Mouse (Mus musculus): ENCODE measurements at regions not wholly inside any gene's neighbourhood (a gene's known extent, or its start where the extent isn't known, plus 50 kb on each side); places are given as distances from the start of the nearest gene placed in this dataset.

DNA sequence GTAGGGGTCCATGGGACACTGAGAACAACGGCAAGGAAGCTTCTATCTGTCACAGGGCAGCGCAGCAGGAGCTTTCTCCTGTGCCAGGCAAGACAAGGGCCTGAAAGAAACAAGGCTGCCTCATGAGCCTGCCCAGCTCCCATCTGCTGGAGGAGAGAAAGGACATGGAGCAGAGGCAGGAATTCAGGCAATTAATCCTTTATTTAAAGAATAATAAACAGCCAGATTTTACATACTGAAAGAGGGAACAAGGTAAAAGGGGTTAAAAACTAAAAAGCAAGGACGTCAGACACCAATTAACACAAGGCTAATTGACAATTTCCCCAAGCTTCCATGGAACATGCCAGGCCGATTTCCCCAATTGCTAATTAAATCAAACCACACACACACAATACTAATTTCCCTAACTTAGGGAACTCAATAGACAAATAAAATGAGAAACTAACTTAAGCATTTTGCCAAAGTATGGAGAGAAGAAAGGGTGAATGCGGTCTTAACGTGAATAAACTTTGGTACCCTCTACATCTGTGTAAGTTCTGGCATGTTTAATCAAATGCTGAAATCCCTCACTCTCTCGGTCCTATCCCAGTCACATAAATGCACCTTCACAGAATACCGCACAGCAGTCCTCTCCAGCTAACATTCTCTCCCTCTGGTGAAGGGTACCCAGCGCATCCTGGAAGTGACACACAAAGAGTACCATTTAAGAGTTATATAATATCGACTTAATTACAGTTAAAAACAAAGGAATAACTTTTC, 252.7 kb downstream of the Bcl11a start:
- H3K36me3 ChIP-seq (ENCODE audit: insufficient read depth, low read length): no peaks in the 10 kb centered on the region
- H3K4me1 ChIP-seq (ENCODE audit: insufficient read depth, low read depth, low read length): no peaks in the 10 kb centered on the region
- H3K4me3 ChIP-seq (ENCODE audit: low read depth, low read length): no peak overlapping the region
- DNase-seq (ENCODE audit: low spot score) (no peak), ATAC-seq (no peak)
- H3K27me3 ChIP-seq (replicated peaks; ENCODE audit: insufficient read depth, low read length): no peaks in the 10 kb centered on the region
- H3K9ac ChIP-seq (replicated peaks; ENCODE audit: low read depth): no peak overlapping the region
- no peak for TF ChIP-seq EP300 (IDR thresholded peaks at IDR 0.05)
- no peak for TF ChIP-seq CTCF (IDR thresholded peaks at IDR 0.05)
- H3K9me3 ChIP-seq (ENCODE audit: low read length): no peaks in the 10 kb centered on the region
- no peak overlapping the region for H3K27ac ChIP-seq (ENCODE audit: low read length)
- H3K4me2 ChIP-seq (replicated peaks; ENCODE audit: low read depth, low read length): no peak overlapping the region
- 79% methylated on average over 10 of the region's 10 CpGs for WGBS

- no peak overlapping the region for H3K27ac ChIP-seq (ENCODE audit: low read length)
- H3K27me3 ChIP-seq (replicated peaks; ENCODE audit: insufficient read depth, low read length): no peaks in the 10 kb centered on the region
- no peaks in the 10 kb centered on the region for H3K4me1 ChIP-seq (ENCODE audit: insufficient read depth, low read depth, low read length)
- TF ChIP-seq EP300 (IDR thresholded peaks at IDR 0.05) (no peak), CTCF (IDR thresholded peaks at IDR 0.05) (no peak)
- WGBS: 88% methylated on average over 3 of the region's 3 CpGs
- no peak overlapping the region for H3K4me3 ChIP-seq (ENCODE audit: low read depth, low read length)
- H3K9me3 ChIP-seq (ENCODE audit: low read length): no peaks in the 10 kb centered on the region
- no peak overlapping the region for H3K4me2 ChIP-seq (replicated peaks; ENCODE audit: low read depth, low read length)
- no peak overlapping the region for H3K9ac ChIP-seq (replicated peaks; ENCODE audit: low read depth)
- ATAC-seq (no peak), DNase-seq (ENCODE audit: low spot score) (no peak)
- H3K36me3 ChIP-seq (ENCODE audit: insufficient read depth, low read length): no peaks in the 10 kb centered on the region
Observed at GRCm38 (mm10) chr11:24332241-24332640, 254.4 kb downstream of the Bcl11a start.

DNA sequence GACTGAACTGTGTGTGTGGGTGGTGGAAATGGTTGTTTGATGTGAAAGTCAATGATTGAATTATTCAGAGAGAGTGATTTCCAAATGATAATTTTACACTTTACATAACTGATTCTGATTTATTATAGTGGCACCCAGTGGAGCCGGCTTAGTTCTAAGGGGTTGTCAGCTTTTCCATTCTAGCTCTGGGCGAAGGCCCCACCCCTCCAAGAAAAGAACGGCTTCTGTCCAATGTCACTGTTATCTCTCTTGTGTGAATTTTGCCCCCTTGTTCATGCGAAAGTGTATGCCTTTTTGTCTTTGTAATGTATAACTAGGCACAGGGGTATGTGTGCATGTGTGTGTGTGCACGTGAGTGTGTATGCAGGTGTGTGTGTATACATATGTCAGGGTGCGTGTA, 255.3 kb downstream of the Bcl11a start:
- Histone ChIP-seq H3K27ac (ENCODE audit: low read length) (no peak overlapping the region), H3K4me1 (ENCODE audit: insufficient read depth, low read depth, low read length) (no peaks in the 10 kb centered on the region), H3K9me3 (ENCODE audit: low read length) (no peaks in the 10 kb centered on the region), H3K36me3 (ENCODE audit: insufficient read depth, low read length) (no peaks in the 10 kb centered on the region), H3K4me3 (ENCODE audit: low read depth, low read length) (no peak overlapping the region), H3K4me2 (replicated peaks; ENCODE audit: low read depth, low read length) (no peak overlapping the region), H3K27me3 (replicated peaks; ENCODE audit: insufficient read depth, low read length) (no peaks in the 10 kb centered on the region), H3K9ac (replicated peaks; ENCODE audit: low read depth) (no peak overlapping the region)
- no peak for DNase-seq (ENCODE audit: low spot score)
- no peak for ATAC-seq
- WGBS: 79% methylated on average over 6 of the region's 6 CpGs
- no peak for TF ChIP-seq EP300 (IDR thresholded peaks at IDR 0.05)
- no peak for TF ChIP-seq CTCF (IDR thresholded peaks at IDR 0.05)

- no peak for TF ChIP-seq CTCF (IDR thresholded peaks at IDR 0.05)
- no peak for TF ChIP-seq EP300 (IDR thresholded peaks at IDR 0.05)
- no peak for DNase-seq (ENCODE audit: low spot score)
- no peaks in the 10 kb centered on the region for H3K36me3 ChIP-seq (ENCODE audit: insufficient read depth, low read length)
- H3K27me3 ChIP-seq (replicated peaks; ENCODE audit: insufficient read depth, low read length): no peaks in the 10 kb centered on the region
- WGBS: 88% methylated on average over 4 of the region's 4 CpGs
- H3K4me3 ChIP-seq (ENCODE audit: low read depth, low read length): no peak overlapping the region
- no peak overlapping the region for H3K27ac ChIP-seq (ENCODE audit: low read length)
- no peak overlapping the region for H3K9ac ChIP-seq (replicated peaks; ENCODE audit: low read depth)
- no peak for ATAC-seq
- no peaks in the 10 kb centered on the region for H3K9me3 ChIP-seq (ENCODE audit: low read length)
- H3K4me1 ChIP-seq (ENCODE audit: insufficient read depth, low read depth, low read length): no peaks in the 10 kb centered on the region
- no peak overlapping the region for H3K4me2 ChIP-seq (replicated peaks; ENCODE audit: low read depth, low read length)
Observed at GRCm38 (mm10) chr11:24335256-24335655, 257.4 kb downstream of the Bcl11a start.

DNA sequence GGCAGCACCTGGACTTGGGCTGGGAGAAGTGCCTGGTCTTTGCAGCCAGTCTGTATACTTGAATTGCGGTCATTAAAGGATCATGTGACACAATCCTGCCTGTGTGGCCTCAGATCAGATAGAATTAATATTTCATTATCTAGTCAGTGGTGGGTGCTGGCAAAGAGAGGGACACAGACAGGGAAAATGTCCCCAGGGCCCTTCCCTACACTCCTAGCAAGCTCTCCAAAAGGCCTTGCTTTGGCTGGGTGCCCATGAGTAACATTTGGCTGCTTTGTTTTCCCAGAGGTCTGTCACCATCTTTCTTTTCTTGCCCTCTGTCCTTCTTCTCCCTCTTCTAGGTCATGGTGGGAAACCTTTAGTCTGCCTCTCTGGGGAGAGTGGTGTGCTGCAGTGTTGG, 260.3 kb downstream of the Bcl11a start:
- Histone ChIP-seq H3K36me3 (ENCODE audit: insufficient read depth, low read length) (no peaks in the 10 kb centered on the region), H3K27ac (ENCODE audit: low read length) (no peak overlapping the region), H3K4me1 (ENCODE audit: insufficient read depth, low read depth, low read length) (no peaks in the 10 kb centered on the region), H3K4me3 (ENCODE audit: low read depth, low read length) (no peak overlapping the region), H3K9me3 (ENCODE audit: low read length) (no peaks in the 10 kb centered on the region), H3K9ac (replicated peaks; ENCODE audit: low read depth) (no peak overlapping the region), H3K27me3 (replicated peaks; ENCODE audit: insufficient read depth, low read length) (no peaks in the 10 kb centered on the region), H3K4me2 (replicated peaks; ENCODE audit: low read depth, low read length) (no peak overlapping the region)
- no peak for DNase-seq (ENCODE audit: low spot score)
- no peak for ATAC-seq
- no peak for TF ChIP-seq CTCF (IDR thresholded peaks at IDR 0.05)
- TF ChIP-seq EP300 (IDR thresholded peaks at IDR 0.05): no peak
- WGBS: 89% methylated on average over 1 of the region's 1 CpGs

DNA sequence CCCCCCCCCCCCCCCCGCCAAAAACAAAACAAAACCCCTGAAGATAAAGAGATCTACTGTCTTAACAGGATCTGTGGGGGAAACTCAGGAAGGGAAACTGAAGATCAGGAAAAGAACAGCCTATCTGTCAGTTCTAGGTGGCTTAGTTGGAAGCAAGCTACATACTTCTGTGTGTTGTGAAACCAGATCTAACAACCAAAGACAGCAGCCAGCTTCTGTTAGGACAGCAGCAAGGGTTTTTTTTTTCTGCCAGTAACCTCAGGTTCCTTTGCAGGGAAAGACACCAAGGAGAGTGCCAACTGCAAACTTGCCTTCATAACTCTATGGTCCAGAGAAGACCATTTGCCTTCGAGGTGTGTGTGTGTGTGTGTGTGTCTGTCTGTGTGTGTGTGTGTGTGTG, 261.2 kb downstream of the Bcl11a start:
- ATAC-seq (no peak), DNase-seq (ENCODE audit: low spot score) (no peak)
- Histone ChIP-seq H3K9me3 (ENCODE audit: low read length) (no peaks in the 10 kb centered on the region), H3K27ac (ENCODE audit: low read length) (no peak overlapping the region), H3K36me3 (ENCODE audit: insufficient read depth, low read length) (no peaks in the 10 kb centered on the region), H3K4me1 (ENCODE audit: insufficient read depth, low read depth, low read length) (no peaks in the 10 kb centered on the region), H3K4me2 (replicated peaks; ENCODE audit: low read depth, low read length) (no peak overlapping the region), H3K9ac (replicated peaks; ENCODE audit: low read depth) (no peak overlapping the region), H3K4me3 (ENCODE audit: low read depth, low read length) (no peak overlapping the region), H3K27me3 (replicated peaks; ENCODE audit: insufficient read depth, low read length) (no peaks in the 10 kb centered on the region)
- WGBS: 57% methylated on average over 1 of the region's 2 CpGs
- TF ChIP-seq EP300 (IDR thresholded peaks at IDR 0.05) (no peak), CTCF (IDR thresholded peaks at IDR 0.05) (no peak)

GRCm38 (mm10) chr11:24340677-24341076, 262.8 kb downstream of the Bcl11a start:
- Histone ChIP-seq H3K4me1 (ENCODE audit: insufficient read depth, low read depth, low read length) (no peaks in the 10 kb centered on the region), H3K27ac (ENCODE audit: low read length) (no peak overlapping the region), H3K9me3 (ENCODE audit: low read length) (no peaks in the 10 kb centered on the region), H3K4me3 (ENCODE audit: low read depth, low read length) (no peak overlapping the region), H3K36me3 (ENCODE audit: insufficient read depth, low read length) (no peaks in the 10 kb centered on the region), H3K27me3 (replicated peaks; ENCODE audit: insufficient read depth, low read length) (no peaks in the 10 kb centered on the region), H3K9ac (replicated peaks; ENCODE audit: low read depth) (no peak overlapping the region), H3K4me2 (replicated peaks; ENCODE audit: low read depth, low read length) (no peak overlapping the region)
- ATAC-seq (no peak), DNase-seq (ENCODE audit: low spot score) (no peak)
- no peak for TF ChIP-seq EP300 (IDR thresholded peaks at IDR 0.05)
- no peak for TF ChIP-seq CTCF (IDR thresholded peaks at IDR 0.05)
- 65% methylated on average over 2 of the region's 2 CpGs for WGBS

All from lung, postnatal 0 days (tissue).